Mouse (Mus musculus) c-Kit-positive CD71-positive TER-119-negative erythroid progenitor cells, embryonic 14.5 days (primary cell): ENCODE results near the gene Pigk.
"Not testable (repeated sequence)": the region's sequence is repeated elsewhere in the genome, so short reads cannot be mapped to it uniquely, and the experiment has no call there.

Source experiments
- DNase-seq: peaks from one replicate; pipeline ENCODE4 v3.0.0-alpha.2; 2013; ENCODE audit warnings: low read depth

Gene Pigk

GRCm38 (mm10) chr3:152767485-152767884 is 53.6 kb downstream of the Pigk start:
- no peak for DNase-seq

- DNase-seq, result no peak
These were observed 56.2 kb downstream of the Pigk start for GRCm38 (mm10) chr3:152770056-152770455.

GRCm38 (mm10) chr3:152776363-152776762 is 62.5 kb downstream of the Pigk start:
- DNase-seq, result no peak

GRCm38 (mm10) chr3:152776872-152777540 is 63.1 kb downstream of the Pigk start:
- no peak for DNase-seq

GRCm38 (mm10) chr3:152779819-152780218 is 65.9 kb downstream of the Pigk start:
- DNase-seq, result no peak

GRCm38 (mm10) chr3:152783792-152784191 is 69.9 kb downstream of the Pigk start:
- peak; percentile 55 for DNase-seq

- not testable (repeated sequence) for DNase-seq
These were observed 70.5 kb downstream of the Pigk start for GRCm38 (mm10) chr3:152784353-152784752.

- DNase-seq, result not testable (repeated sequence)
These were observed 74.5 kb downstream of the Pigk start for GRCm38 (mm10) chr3:152788301-152788953.

- DNase-seq, result no peak
These were observed 78.7 kb downstream of the Pigk start for GRCm38 (mm10) chr3:152792601-152793000.

- no peak for DNase-seq
These were observed 79.1 kb downstream of the Pigk start for GRCm38 (mm10) chr3:152793006-152793405.

GRCm38 (mm10) chr3:152796216-152796615 is 82.3 kb downstream of the Pigk start:
- DNase-seq, result no peak

GRCm38 (mm10) chr3:152797354-152797753 is 83.5 kb downstream of the Pigk start:
- no peak for DNase-seq

GRCm38 (mm10) chr3:152799738-152800431 is 86.0 kb downstream of the Pigk start:
- DNase-seq, result peak; percentile 28

- no peak for DNase-seq
These were observed 100.0 kb downstream of the Pigk start for GRCm38 (mm10) chr3:152813905-152814304.

GRCm38 (mm10) chr3:152815110-152815509 is 101.2 kb downstream of the Pigk start:
- DNase-seq, result no peak

GRCm38 (mm10) chr3:152820406-152820805 is 106.5 kb downstream of the Pigk start:
- DNase-seq, result no peak

- DNase-seq, result peak; percentile 32
These were observed 107.3 kb downstream of the Pigk start for GRCm38 (mm10) chr3:152821202-152821601.

GRCm38 (mm10) chr3:152831377-152831776 is 117.5 kb downstream of the Pigk start:
- no peak for DNase-seq

- DNase-seq, result no peak
These were observed 118.1 kb downstream of the Pigk start for GRCm38 (mm10) chr3:152831974-152832373.

GRCm38 (mm10) chr3:152832436-152832835 is 118.5 kb downstream of the Pigk start:
- DNase-seq, result no peak

- no peak for DNase-seq
These were observed 123.5 kb downstream of the Pigk start for GRCm38 (mm10) chr3:152837407-152837806.

- DNase-seq, result no peak
These were observed 124.0 kb downstream of the Pigk start for GRCm38 (mm10) chr3:152837938-152838337.

GRCm38 (mm10) chr3:152841264-152841663 is 127.4 kb downstream of the Pigk start:
- no peak for DNase-seq
